Mouse (Mus musculus) lung, postnatal 0 days (tissue): Measurements from ENCODE around the gene Zfp593.

Experiments used
- CTCF ChIP-seq: IDR thresholded peaks from 2 replicates; pipeline ENCODE4 v1.5.1; 2016; ENCODE audit warnings: antibody characterized with exemption, mild to moderate bottlenecking
- EP300 ChIP-seq: IDR thresholded peaks from 2 replicates; pipeline ENCODE4 v1.6.1; 2016; ENCODE audit warnings: antibody characterized with exemption, mild to moderate bottlenecking, control low read depth

DNA sequence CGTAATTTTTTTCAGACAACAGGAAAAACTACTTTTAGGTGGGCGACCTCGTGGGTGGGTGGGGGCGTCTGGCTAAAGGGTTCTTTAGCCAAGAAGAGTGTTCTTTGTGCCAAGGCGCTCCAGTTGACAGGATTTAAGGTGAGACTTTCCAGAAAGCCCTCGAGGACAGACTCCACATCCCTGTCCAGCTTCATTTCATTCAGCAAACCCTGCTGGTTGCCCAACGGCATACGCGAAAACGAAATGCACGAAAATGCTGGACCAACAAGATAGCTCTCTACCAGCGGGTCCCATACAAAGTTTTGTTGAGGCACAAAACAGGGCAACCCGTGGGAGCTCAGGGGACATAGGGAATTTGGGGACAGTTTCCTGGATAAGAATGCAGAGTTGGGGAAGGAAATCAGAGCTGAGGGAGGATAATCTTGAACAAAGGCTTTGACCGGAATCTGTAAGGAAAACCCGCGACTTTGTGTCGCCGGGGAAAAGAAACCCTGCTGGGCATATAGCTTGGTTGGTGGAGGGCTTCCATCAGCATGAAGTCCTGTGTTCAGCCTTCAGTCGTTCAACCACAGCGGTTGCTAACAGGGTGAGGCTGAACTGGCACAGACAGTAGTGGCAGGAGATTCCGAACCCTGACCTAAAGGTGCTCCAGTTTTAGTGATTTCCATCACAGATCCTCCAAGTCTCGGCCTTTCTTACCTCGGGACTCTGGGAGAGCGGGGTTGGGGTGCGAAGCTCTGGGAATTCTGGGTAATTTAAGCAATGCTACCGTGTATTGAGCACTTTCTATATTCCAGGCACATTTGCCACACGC is 4.9 kb upstream of the Zfp593 start:
- TF ChIP-seq EP300 (no peak), CTCF (no peak)
